Mouse (Mus musculus): ENCODE results near the gene Zfp454.

- TF ChIP-seq GATA1 (IDR thresholded peaks at IDR 0.05; ENCODE audit: borderline replicate concordance, low read length): no peak
- TF ChIP-seq FLI1 (IDR thresholded peaks at IDR 0.05; ENCODE audit: low read length): no peak
Observed at GRCm38 (mm10) chr11:50845951-50846350, 41.5 kb downstream of the Zfp454 start.
